Mouse (Mus musculus) embryo, embryonic 9.5 days (tissue): ENCODE data around the gene Lcn6.
"Not testable (repeated sequence)": the region's sequence is repeated elsewhere in the genome, so short reads cannot be mapped to it uniquely, and the experiment has no call there.

Experiments
- DNase-seq: peaks from one replicate; pipeline ENCODE4 v3.0.0-alpha.2; 2017; ENCODE audit errors: extremely low spot score

Lcn6 gene

GRCm38 (mm10) chr2:25703706-25704105 lies 27.1 kb downstream of the Lcn6 start:
- no peak for DNase-seq

- DNase-seq, result peak; percentile 88
These were observed 30.3 kb downstream of the Lcn6 start, which contains the start of gene Bmyc for GRCm38 (mm10) chr2:25706643-25707481. Gene Bmyc, plus strand, starts transcription at chr2:25706739.

- peak; percentile 34 for DNase-seq
These were observed 31.5 kb downstream of the Lcn6 start for GRCm38 (mm10) chr2:25708121-25708520.

- DNase-seq, result not testable (repeated sequence)
These were observed 32.5 kb downstream of the Lcn6 start for GRCm38 (mm10) chr2:25709056-25709455.

GRCm38 (mm10) chr2:25709791-25710190 lies 33.2 kb downstream of the Lcn6 start:
- DNase-seq, result not testable (repeated sequence)

- not testable (repeated sequence) for DNase-seq
These were observed 35.1 kb downstream of the Lcn6 start for GRCm38 (mm10) chr2:25711641-25712040.

GRCm38 (mm10) chr2:25717222-25717621 lies 40.6 kb downstream of the Lcn6 start:
- DNase-seq, result no peak
